Mouse (Mus musculus) spleen, adult 2 months (tissue): Measurements from ENCODE around the gene Prpf3. TPM values are rescaled to one million over a fixed set of nuclear protein-coding genes. Genes with fewer than 3 reads are reported as not detected.

ENCODE experiments used
- DNase-seq, 2 experiments: peaks; one replicate each; pipeline versions ENCODE4 v3.0.0 to v3.0.0-alpha.2; 2012 to 2021; ENCODE audit warnings: low spot score in 2 of 2, low read depth in 1 of 2
- H3K27ac ChIP-seq: fragments of 200-500 bp; 2 replicates; pipeline ENCODE4 v1.5.1; 2012; ENCODE audit warnings: low read length, inconsistent platforms; ENCODE audit not compliant: insufficient read depth
- H3K27me3 ChIP-seq: fragments of 200-500 bp; 2 replicates; pipeline ENCODE4 v1.6.1; 2012; ENCODE audit warnings: mild to moderate bottlenecking, moderate library complexity, low read length, inconsistent platforms; ENCODE audit not compliant: control insufficient read depth, insufficient read depth
- H3K36me3 ChIP-seq: fragments of 200-500 bp; 2 replicates; pipeline ENCODE4 v1.6.1; 2012; ENCODE audit warnings: mild to moderate bottlenecking, low read length, inconsistent platforms; ENCODE audit not compliant: control insufficient read depth, insufficient read depth
- H3K4me1 ChIP-seq: fragments of 200-500 bp; 2 replicates; pipeline ENCODE4 v1.6.1; 2011; ENCODE audit warnings: inconsistent platforms; ENCODE audit not compliant: control insufficient read depth, insufficient read depth, insufficient read length
- H3K4me3 ChIP-seq: fragments of 200-500 bp; 2 replicates; pipeline ENCODE4 v1.5.1; 2011; ENCODE audit warnings: mild to moderate bottlenecking, inconsistent platforms; ENCODE audit not compliant: insufficient read depth, insufficient read length; ENCODE audit errors: extremely low read depth
- CTCF ChIP-seq: fragments of 200-500 bp; IDR thresholded peaks from 2 replicates; pipeline ENCODE4 v1.5.1; 2011; ENCODE audit warnings: mild to moderate bottlenecking, inconsistent platforms; ENCODE audit not compliant: insufficient read depth, insufficient read length, insufficient replicate concordance; ENCODE audit errors: extremely low read depth
- POLR2A ChIP-seq: fragments of 200-500 bp; IDR thresholded peaks from 2 replicates; pipeline ENCODE4 v1.6.1; 2011; ENCODE audit warnings: low read depth, low read length, inconsistent platforms
- WGBS: fragments of 180-500 bp; shearing (Covaris S2); methylation state at CpG from one replicate; pipeline ENCODE4 v1.1.7; 2018; 5-methylcytosine and 5-hydroxymethylcytosine counted together
- polyA plus RNA-seq: library from polyadenylated mRNA; depleted of rRNA; stranded (reverse); fragments of >200 nt; gene quantifications from 2 replicates; pipeline ENCODE4 v1.2.3, GENCODE M21; 2012; rRNA removed

Prpf3 gene
- polyA plus RNA-seq: 8.6 and 12.1 TPM in 2 replicates

- H3K4me3 ChIP-seq: peak within 1 kb of the TSS; percentile 77
- DNase-seq: peak; percentile 77 to 94
- peak within 1 kb of the TSS; percentile 68 for H3K27ac ChIP-seq
- TF ChIP-seq CTCF (no peak), POLR2A (peak; percentile 54)
- no peaks in the 10 kb centered on the region for H3K27me3 ChIP-seq
- peaks cover 20% of the 10 kb centered on the region for H3K36me3 ChIP-seq
- WGBS: under 1% methylated on average over 56 of the region's 56 CpGs
- H3K4me1 ChIP-seq: no peaks in the 10 kb centered on the region; the same call in 1 of the 2 replicates
Observed at GRCm38 (mm10) chr3:95855502-95856089, at the start of gene Prpf3. Gene Prpf3 (minus strand): TSS chr3:95855885.

- no peak within 1 kb of the TSS for H3K27ac ChIP-seq
- peaks cover 15% of the 10 kb centered on the region for H3K27me3 ChIP-seq
- DNase-seq: no peak
- TF ChIP-seq POLR2A (no peak), CTCF (no peak)
- peaks cover 7% of the 10 kb centered on the region; the same call in 1 of the 2 replicates for H3K4me1 ChIP-seq
- no peaks in the 10 kb centered on the region for H3K36me3 ChIP-seq
- 3% methylated on average over 15 of the region's 15 CpGs for WGBS
- no peak within 1 kb of the TSS for H3K4me3 ChIP-seq
Observed at GRCm38 (mm10) chr3:95904568-95904967, 48.9 kb upstream of the Prpf3 start, which contains the start of gene Car14. Gene Car14 (minus strand): TSS chr3:95904691.

DNA sequence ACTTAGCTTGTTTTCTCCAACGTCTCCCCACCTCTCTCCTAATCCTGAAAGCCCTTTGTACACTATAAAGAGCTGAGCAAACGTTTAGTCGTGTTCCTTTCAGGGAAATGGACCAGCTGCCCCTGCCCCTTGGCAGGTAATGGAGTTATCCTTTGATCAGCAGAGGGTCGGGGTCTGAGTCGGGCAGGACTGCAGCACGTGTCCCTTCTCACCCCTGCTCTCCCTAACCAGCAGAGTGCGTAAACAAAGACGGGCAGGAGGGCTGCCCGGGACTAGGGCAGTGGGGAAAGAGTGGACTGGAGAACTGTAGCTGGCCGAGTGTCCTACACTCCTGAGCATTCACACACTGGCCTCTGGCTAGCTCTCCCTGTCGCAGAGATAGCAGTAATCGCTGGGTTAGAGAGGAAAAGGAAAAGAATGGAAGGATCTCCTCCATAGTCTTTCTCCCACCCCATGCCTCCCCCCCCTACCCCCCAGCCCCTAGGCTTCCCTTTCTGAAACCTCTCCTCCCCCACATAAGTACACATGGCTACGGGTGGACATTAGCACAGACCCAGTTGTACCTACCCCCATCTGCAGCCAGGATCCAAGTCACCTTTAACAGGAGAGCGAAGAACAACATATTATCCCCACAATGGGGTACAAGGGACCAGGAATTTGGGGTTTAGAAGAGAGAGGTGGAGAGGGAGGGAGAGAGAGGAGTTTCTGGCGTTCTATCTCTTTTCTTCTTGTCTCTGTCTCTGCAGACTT lies 48.2 kb upstream of the Prpf3 start:
- no peak overlapping the region for H3K4me3 ChIP-seq
- DNase-seq: no peak
- H3K4me1 ChIP-seq: peaks cover 7% of the 10 kb centered on the region; the same call in 1 of the 2 replicates
- H3K27ac ChIP-seq: no peak overlapping the region
- 35% methylated on average over 15 of the region's 15 CpGs for WGBS
- TF ChIP-seq CTCF: no peak
- no peak for TF ChIP-seq POLR2A
- peaks cover 15% of the 10 kb centered on the region for H3K27me3 ChIP-seq
- H3K36me3 ChIP-seq: no peaks in the 10 kb centered on the region

- TF ChIP-seq CTCF (no peak), POLR2A (no peak)
- WGBS: 52% methylated on average over 6 of the region's 6 CpGs
- Histone ChIP-seq H3K4me3 (no peak overlapping the region), H3K27me3 (peaks cover 15% of the 10 kb centered on the region), H3K27ac (no peak overlapping the region), H3K36me3 (no peaks in the 10 kb centered on the region), H3K4me1 (peaks cover 7% of the 10 kb centered on the region; the same call in 1 of the 2 replicates)
- no peak for DNase-seq
Observed at GRCm38 (mm10) chr3:95902643-95903042, 47.0 kb upstream of the Prpf3 start.

DNA sequence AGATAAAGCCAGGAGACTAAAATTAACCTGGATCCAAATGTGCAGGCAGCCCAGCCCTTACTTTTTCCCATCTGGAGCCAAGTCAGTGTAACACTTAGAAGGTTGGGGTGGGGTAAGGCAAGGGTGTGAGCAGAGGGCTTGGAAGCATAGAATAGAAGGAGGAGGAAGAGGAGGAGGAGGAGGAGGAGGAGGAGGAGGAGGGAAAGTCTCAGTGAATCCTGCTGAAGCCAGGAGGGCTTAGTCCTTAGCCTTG lies 46.6 kb upstream of the Prpf3 start:
- Histone ChIP-seq H3K4me3 (no peak overlapping the region), H3K36me3 (no peaks in the 10 kb centered on the region), H3K27ac (no peak overlapping the region), H3K4me1 (peaks cover 7% of the 10 kb centered on the region; the same call in 1 of the 2 replicates), H3K27me3 (peaks cover 15% of the 10 kb centered on the region)
- DNase-seq: no peak
- TF ChIP-seq CTCF (no peak), POLR2A (no peak)

DNA sequence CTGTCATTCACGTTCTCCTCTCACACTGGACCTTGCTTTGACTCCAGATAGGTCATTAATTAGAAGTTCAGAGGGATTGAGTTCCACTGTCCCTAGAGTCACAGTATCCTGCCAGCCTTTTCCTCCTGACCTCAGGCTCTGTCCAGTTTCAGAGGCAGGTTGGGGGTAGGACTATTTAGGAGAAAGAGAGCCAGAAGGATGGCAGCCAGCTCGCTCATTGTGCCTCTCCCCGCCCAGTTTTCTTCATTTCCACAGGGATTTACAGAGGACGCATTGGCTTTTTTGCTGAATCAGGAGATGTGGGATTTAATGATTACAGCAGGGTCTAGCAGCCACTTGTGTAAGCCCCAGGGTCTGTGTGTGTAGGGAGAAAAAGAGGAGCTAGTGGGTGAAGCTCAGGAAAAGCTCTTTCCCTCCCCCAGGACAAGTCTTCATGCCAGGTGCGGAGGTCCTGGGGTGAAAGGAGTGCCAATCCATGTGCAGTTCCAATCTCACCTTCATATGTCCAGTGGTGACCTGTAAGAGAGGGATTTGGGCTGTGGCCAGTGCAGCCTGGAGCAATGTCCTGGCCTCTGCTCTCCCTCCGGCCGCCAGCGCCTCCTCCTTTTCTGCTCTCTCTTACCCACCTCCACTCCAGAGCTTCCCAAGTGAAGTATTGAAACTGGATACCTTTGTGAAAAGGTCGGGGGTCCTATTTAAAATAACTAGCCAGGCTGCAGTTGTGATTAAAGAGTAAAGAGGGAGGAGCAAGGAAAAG lies 46.1 kb upstream of the Prpf3 start:
- DNase-seq: no peak
- H3K27ac ChIP-seq: no peak overlapping the region
- no peaks in the 10 kb centered on the region for H3K36me3 ChIP-seq

More for the DNA sequence above, 46.1 kb upstream of the Prpf3 start:
- no peak overlapping the region for H3K4me3 ChIP-seq
- no peak for TF ChIP-seq POLR2A
- TF ChIP-seq CTCF: no peak
- 80% methylated on average over 9 of the region's 9 CpGs for WGBS
- peaks cover 15% of the 10 kb centered on the region for H3K27me3 ChIP-seq
- H3K4me1 ChIP-seq: peaks cover 7% of the 10 kb centered on the region; the same call in 1 of the 2 replicates
